Mouse (Mus musculus) spleen, adult 2 months (tissue): Measurements from ENCODE around the gene Apeh.

Experiments used
- CTCF ChIP-seq: fragments of 200-500 bp; IDR thresholded peaks from 2 replicates; pipeline ENCODE4 v1.5.1; 2011; ENCODE audit warnings: mild to moderate bottlenecking, inconsistent platforms; ENCODE audit not compliant: insufficient read depth, insufficient read length, insufficient replicate concordance; ENCODE audit errors: extremely low read depth
- POLR2A ChIP-seq: fragments of 200-500 bp; IDR thresholded peaks from 2 replicates; pipeline ENCODE4 v1.6.1; 2011; ENCODE audit warnings: low read depth, low read length, inconsistent platforms

GRCm38 (mm10) chr9:108065491-108066011 lies 28.9 kb downstream of the Apeh start:
- TF ChIP-seq CTCF (peak; percentile 38; the same call in 1 of the 2 replicates), POLR2A (no peak)
